Mouse (Mus musculus): Measurements from ENCODE around the gene Trpt1. TPM values are rescaled to one million over a fixed set of nuclear protein-coding genes. Genes with fewer than 3 reads are reported as not detected.
A peak's percentile ranks its signal among the peaks of the same experiment; 100 is the strongest.

Gene Trpt1
- polyA plus RNA-seq, 1 experiment from 2014 or later: 15.8 TPM

GRCm38 (mm10) chr19:6977759-6978638 is 17.9 kb upstream of the Trpt1 start:
- no peak for ATAC-seq
- no peaks in the 10 kb centered on the region for H3K9me3 ChIP-seq
- WGBS: 86% methylated on average over 13 of the region's 13 CpGs
- peak overlapping the region; percentile 79 for H3K9ac ChIP-seq (replicated peaks)
- peak overlapping the region; percentile 97 for H3K27ac ChIP-seq
- no peaks in the 10 kb centered on the region for H3K27me3 ChIP-seq
- H3K4me3 ChIP-seq (replicated peaks): peak overlapping the region; percentile 65
- H3K36me3 ChIP-seq: peaks cover 30% of the 10 kb centered on the region
- H3K4me1 ChIP-seq (replicated peaks): peaks cover 53% of the 10 kb centered on the region
- H3K4me2 ChIP-seq (replicated peaks): peak overlapping the region; percentile 87

DNA sequence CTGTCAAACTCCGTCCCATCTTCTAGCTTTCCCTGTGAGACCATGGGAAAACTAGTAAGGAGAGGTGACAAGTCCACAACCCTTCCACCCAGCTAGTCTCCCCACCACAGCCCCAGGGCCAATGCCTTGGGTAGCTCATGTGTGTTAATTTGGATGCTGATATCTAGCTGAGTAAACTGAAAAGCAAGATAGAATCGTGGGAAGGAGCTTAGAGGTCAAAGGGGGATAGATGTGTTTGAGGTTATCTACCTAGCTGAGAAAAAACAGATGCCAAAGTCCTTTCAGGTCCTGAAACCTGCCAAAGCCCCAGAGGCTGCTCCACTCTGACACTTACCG is 17.3 kb upstream of the Trpt1 start:
- Histone ChIP-seq H3K9me3 (no peaks in the 10 kb centered on the region), H3K9ac (replicated peaks) (peak overlapping the region; percentile 79), H3K4me3 (replicated peaks) (peak overlapping the region; percentile 65), H3K36me3 (peaks cover 34% of the 10 kb centered on the region), H3K27me3 (no peaks in the 10 kb centered on the region), H3K27ac (peak overlapping the region; percentile 97), H3K4me1 (replicated peaks) (peaks cover 53% of the 10 kb centered on the region), H3K4me2 (replicated peaks) (peak overlapping the region; percentile 87)
- WGBS: 43% methylated on average over 3 of the region's 3 CpGs
- ATAC-seq: no peak

DNA sequence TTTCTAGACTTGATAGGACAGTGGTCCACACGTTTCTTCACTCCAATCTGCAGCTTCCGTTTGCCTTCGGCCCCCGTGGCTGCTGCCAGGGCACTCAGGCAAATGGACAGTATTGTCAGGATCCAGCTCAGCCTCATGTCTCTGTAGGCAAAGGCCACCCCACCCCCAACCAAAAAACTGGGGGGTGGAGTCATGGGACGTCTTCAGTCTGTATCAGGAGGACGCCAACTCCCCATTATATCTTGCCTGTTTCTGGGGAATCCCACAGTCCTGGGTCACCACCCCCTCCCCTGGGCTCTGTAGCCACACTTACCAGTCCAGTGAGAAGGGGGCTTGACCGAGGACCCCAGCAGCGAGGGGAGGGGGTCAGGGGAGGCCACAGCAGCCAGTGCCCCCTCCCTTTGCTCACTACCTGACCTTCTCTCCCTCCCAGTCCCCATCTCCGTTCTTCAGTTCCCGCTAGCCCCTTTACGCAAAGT is 16.9 kb upstream of the Trpt1 start:
- Histone ChIP-seq H3K27ac (peak overlapping the region; percentile 97), H3K4me2 (replicated peaks) (peak overlapping the region; percentile 87), H3K36me3 (peaks cover 34% of the 10 kb centered on the region), H3K9me3 (no peaks in the 10 kb centered on the region), H3K4me1 (replicated peaks) (peaks cover 49% of the 10 kb centered on the region), H3K4me3 (replicated peaks) (peak overlapping the region; percentile 65), H3K9ac (replicated peaks) (peak overlapping the region; percentile 79), H3K27me3 (no peaks in the 10 kb centered on the region)
- 0 out of 2 replicates have a peak, but pooled peaks have one; percentile 0 for ATAC-seq
- WGBS: 9% methylated on average over 11 of the region's 11 CpGs

- no peaks in the 10 kb centered on the region for H3K9me3 ChIP-seq
- peak overlapping the region; percentile 87 for H3K4me2 ChIP-seq (replicated peaks)
- H3K27me3 ChIP-seq: no peaks in the 10 kb centered on the region
- ATAC-seq: peak; percentile 85
- peaks cover 47% of the 10 kb centered on the region for H3K4me1 ChIP-seq (replicated peaks)
- under 1% methylated on average over 59 of the region's 59 CpGs for WGBS
- H3K36me3 ChIP-seq: peaks cover 36% of the 10 kb centered on the region
- H3K27ac ChIP-seq: peak overlapping the region; percentile 97
- H3K9ac ChIP-seq (replicated peaks): peak overlapping the region; percentile 79
- peak overlapping the region; percentile 65 for H3K4me3 ChIP-seq (replicated peaks)
These were observed 16.2 kb upstream of the Trpt1 start for GRCm38 (mm10) chr19:6979486-6980380.

- Histone ChIP-seq H3K27me3 (no peaks in the 10 kb centered on the region), H3K4me2 (replicated peaks) (peak within 1 kb of the TSS; percentile 87), H3K9me3 (no peaks in the 10 kb centered on the region), H3K9ac (replicated peaks) (peak within 1 kb of the TSS; percentile 79), H3K4me1 (replicated peaks) (peaks cover 47% of the 10 kb centered on the region), H3K27ac (peak within 1 kb of the TSS; percentile 97), H3K4me3 (replicated peaks) (peak within 1 kb of the TSS; percentile 65), H3K36me3 (peaks cover 44% of the 10 kb centered on the region)
- 1% methylated on average over 38 of the region's 38 CpGs for WGBS
- peak; percentile 85 for ATAC-seq
These were observed 15.4 kb upstream of the Trpt1 start, which contains the start of gene Fkbp2 for GRCm38 (mm10) chr19:6980381-6981093. Gene Fkbp2 (minus strand): TSS chr19:6980501.

GRCm38 (mm10) chr19:6981465-6981864 is 14.5 kb upstream of the Trpt1 start:
- Histone ChIP-seq H3K27me3 (no peaks in the 10 kb centered on the region), H3K4me1 (replicated peaks) (peaks cover 45% of the 10 kb centered on the region), H3K4me2 (replicated peaks) (0 out of 2 replicates have a peak overlapping the region, but pooled peaks have one; percentile 87), H3K9ac (replicated peaks) (no peak overlapping the region), H3K36me3 (peaks cover 46% of the 10 kb centered on the region), H3K4me3 (replicated peaks) (0 out of 2 replicates have a peak overlapping the region, but pooled peaks have one; percentile 65), H3K27ac (no peak overlapping the region), H3K9me3 (no peaks in the 10 kb centered on the region)
- ATAC-seq: no peak
- WGBS: 85% methylated on average over 4 of the region's 4 CpGs

DNA sequence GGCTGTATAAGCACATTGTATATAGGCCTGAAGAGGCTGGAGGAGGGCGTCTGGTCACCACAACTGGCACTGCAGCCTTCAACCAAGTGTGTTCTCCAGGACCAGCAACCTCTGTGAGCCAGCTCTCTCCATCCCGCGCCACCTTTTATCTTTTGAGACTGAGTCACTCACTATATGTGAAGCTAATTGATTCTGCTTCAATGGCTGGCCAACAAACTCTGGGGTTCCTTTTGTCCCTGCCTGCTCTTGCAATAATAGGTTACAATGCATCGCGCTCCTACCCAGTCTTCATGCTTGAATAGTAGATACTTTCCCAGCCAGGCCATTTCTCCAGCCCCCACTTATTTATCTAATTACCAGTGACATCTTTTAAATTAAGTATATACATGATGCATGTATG is 12.3 kb upstream of the Trpt1 start:
- 51% methylated on average over 5 of the region's 5 CpGs for WGBS
- no peak overlapping the region for H3K4me3 ChIP-seq (replicated peaks)
- no peaks in the 10 kb centered on the region for H3K27me3 ChIP-seq
- H3K27ac ChIP-seq: no peak overlapping the region
- ATAC-seq: no peak
- H3K9ac ChIP-seq (replicated peaks): no peak overlapping the region
- H3K4me1 ChIP-seq (replicated peaks): peaks cover 39% of the 10 kb centered on the region
- no peak overlapping the region for H3K4me2 ChIP-seq (replicated peaks)
- no peaks in the 10 kb centered on the region for H3K9me3 ChIP-seq
- H3K36me3 ChIP-seq: peaks cover 26% of the 10 kb centered on the region

GRCm38 (mm10) chr19:6985300-6985699 is 10.6 kb upstream of the Trpt1 start:
- no peak for ATAC-seq
- H3K27me3 ChIP-seq: no peaks in the 10 kb centered on the region
- peaks cover 28% of the 10 kb centered on the region for H3K4me1 ChIP-seq (replicated peaks)
- no peak overlapping the region for H3K4me2 ChIP-seq (replicated peaks)
- no peak overlapping the region for H3K4me3 ChIP-seq (replicated peaks)
- no peak overlapping the region for H3K9ac ChIP-seq (replicated peaks)
- H3K27ac ChIP-seq: no peak overlapping the region
- no peaks in the 10 kb centered on the region for H3K9me3 ChIP-seq
- H3K36me3 ChIP-seq: peaks cover 28% of the 10 kb centered on the region
- 83% methylated on average over 19 of the region's 19 CpGs for WGBS

DNA sequence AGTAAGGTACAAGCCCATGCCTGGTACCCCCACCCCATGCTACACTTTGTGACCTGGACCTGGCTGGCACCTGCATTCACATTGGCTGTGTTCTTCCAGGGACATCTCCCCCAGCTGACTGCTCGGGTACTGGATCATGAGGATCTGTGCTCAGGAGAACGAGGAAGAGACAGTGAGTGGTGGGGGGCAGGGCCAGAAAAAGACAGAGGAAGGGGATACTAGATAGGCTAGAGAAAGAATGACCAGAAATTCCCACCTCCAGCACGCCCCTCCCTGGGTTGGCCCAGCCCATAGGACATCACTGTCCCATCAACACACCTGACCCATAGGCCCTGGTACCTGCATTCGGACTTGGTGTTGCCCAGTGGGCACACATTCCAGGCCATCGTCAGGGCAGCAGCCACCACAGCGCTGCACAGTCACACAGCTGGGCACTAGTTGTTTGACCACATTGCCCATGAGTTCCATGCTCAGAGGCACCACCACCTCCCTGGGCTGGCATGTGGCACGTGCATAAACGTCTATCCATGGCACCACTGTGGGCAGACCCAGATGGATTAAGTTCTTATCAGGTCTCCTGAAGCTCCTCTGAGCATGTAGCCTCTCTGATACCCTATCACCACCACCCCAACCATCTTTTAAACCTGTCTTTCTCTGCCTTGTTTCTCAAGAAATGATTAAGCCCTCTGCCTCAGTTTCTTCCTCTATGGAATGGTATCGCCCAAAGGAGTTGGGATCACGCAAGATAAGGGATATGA is 9.8 kb upstream of the Trpt1 start:
- Histone ChIP-seq H3K27me3 (no peaks in the 10 kb centered on the region), H3K4me1 (replicated peaks) (peaks cover 22% of the 10 kb centered on the region), H3K36me3 (peaks cover 28% of the 10 kb centered on the region), H3K9ac (replicated peaks) (no peak overlapping the region; the same call in 1 of the 2 replicates), H3K4me2 (replicated peaks) (peak overlapping the region; percentile 93), H3K9me3 (no peaks in the 10 kb centered on the region), H3K4me3 (replicated peaks) (peak overlapping the region; percentile 81; the same call in 1 of the 2 replicates), H3K27ac (no peak overlapping the region)
- ATAC-seq: no peak
- 85% methylated on average over 10 of the region's 10 CpGs for WGBS

DNA sequence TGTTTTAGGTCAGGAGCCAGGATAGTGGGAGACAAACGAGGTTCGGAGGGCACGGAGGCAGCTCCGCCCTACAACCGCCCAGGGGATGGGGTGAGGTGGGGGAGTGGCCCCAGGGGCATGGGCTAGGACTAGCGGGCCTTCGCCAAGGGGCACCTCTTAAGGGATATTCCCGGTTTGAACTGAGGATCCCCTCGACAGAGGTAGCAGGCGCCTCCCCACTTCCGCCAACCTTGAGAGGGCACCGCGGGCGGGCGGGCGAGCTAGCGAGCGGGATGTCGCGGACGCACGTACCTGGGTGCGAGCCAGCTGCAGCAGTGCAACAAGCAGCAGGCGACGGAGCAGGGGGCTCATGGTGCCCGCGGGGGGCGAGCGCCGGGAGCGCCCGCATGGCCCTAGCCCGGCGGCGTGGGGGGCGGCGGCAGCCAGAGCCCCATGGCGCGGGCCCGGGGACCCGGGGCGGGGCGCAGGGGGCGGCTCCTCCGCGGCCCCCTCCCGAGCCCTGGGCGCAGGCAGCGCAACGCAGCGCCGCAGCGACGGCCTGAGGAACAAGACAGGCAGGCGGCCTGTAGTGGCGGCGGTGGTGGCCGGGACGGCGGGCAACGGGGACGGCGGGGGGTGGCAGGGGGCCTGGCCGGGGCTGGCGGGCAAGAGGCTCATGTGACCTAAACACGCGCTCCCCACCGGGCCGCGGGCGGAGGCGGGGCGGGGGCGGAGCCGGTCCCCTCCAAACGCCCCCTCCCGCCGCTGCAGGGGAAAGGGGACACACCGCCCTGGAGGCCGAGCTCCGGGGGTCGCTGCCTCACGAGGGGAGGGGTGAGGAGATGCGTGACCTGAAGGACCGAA is 8.6 kb upstream of the Trpt1 start, which contains the start of gene Vegfb:
Gene Vegfb (minus strand): TSS at position 591 of the 843 bp plus-strand sequence.
- peak within 1 kb of the TSS; percentile 93 for H3K4me2 ChIP-seq (replicated peaks)
- no peaks in the 10 kb centered on the region for H3K9me3 ChIP-seq
- H3K9ac ChIP-seq (replicated peaks): peak within 1 kb of the TSS; percentile 90
- peak; percentile 67 for ATAC-seq
- H3K27ac ChIP-seq: peak within 1 kb of the TSS; percentile 73
- H3K4me1 ChIP-seq (replicated peaks): peaks cover 27% of the 10 kb centered on the region
- peak within 1 kb of the TSS; percentile 81 for H3K4me3 ChIP-seq (replicated peaks)
- no peaks in the 10 kb centered on the region for H3K27me3 ChIP-seq
- H3K36me3 ChIP-seq: peaks cover 26% of the 10 kb centered on the region
- 1% methylated on average over 43 of the region's 85 CpGs for WGBS
